Comparison of ENCODE assay signal across 8 mouse cellular contexts in genomic region chr4:100588236-100589206, GRCm38 (mm10).
DNase-seq lines count a peak whose midpoint lies in the region; ATAC-seq lines count a peak whose summit lies in the region.

No protein-coding gene starts in this region.

- H3K4me3 ChIP-seq in intestine, embryonic 14.5 days (ENCODE audit: low read depth, low read length), result peak overlapping the region; percentile 25; the same call in 1 of the 2 replicates

- peak overlapping the region; percentile 54 for H3K4me2 ChIP-seq in intestine, embryonic 14.5 days (ENCODE audit: low read length)

- H3K9me3 ChIP-seq in intestine, embryonic 14.5 days (ENCODE audit: control insufficient read depth, low read length), result no peaks in the 10 kb centered on the region

- no peaks in the 10 kb centered on the region for H3K36me3 ChIP-seq in intestine, embryonic 14.5 days (ENCODE audit: control insufficient read depth, insufficient read depth, low read length)

- peak overlapping the region; percentile 5; the same call in 1 of the 2 replicates for H3K9ac ChIP-seq in intestine, embryonic 14.5 days (ENCODE audit: low read length)

- no peak overlapping the region for H3K27ac ChIP-seq in intestine, embryonic 14.5 days (ENCODE audit: low read depth)

- no peaks in the 10 kb centered on the region for H3K4me1 ChIP-seq in intestine, embryonic 14.5 days (replicated peaks; ENCODE audit: control insufficient read depth, insufficient read depth, low read length)

- 0 out of 2 replicates have a peak, but pooled peaks have one; percentile 62 for ATAC-seq in intestine, embryonic 14.5 days (replicated peaks; ENCODE audit: low FRiP score, low TSS enrichment, low read depth)
- peak; percentile 68; the same call in 1 of the 2 replicates for ATAC-seq in megakaryocyte-erythroid progenitor cell, adult 5-6 weeks (replicated peaks; ENCODE audit: low FRiP score, low TSS enrichment, poor library complexity, severe bottlenecking)

- peak; percentile 36 for DNase-seq in adrenal gland, adult 8-10 months
- DNase-seq in embryo, embryonic 11.5 days (ENCODE audit: low read depth, low spot score), result peak; percentile 74
- peak; percentile 54 to 73 for DNase-seq in gastrocnemius, postnatal 4 days (ENCODE audit: low spot score in 2 of 2)
- DNase-seq in intestine, embryonic 14.5 days (ENCODE audit: low spot score), result peak; percentile 88
- DNase-seq in left cerebral cortex, adult 8-10 months (ENCODE audit: low spot score in 2 of 2), result peak; percentile 54 to 58
- DNase-seq in right cerebral cortex, postnatal 4 days, result peak; percentile 86
- DNase-seq in spleen, postnatal 36 days (ENCODE audit: low spot score in 2 of 2), result no peak

- no peaks in the 10 kb centered on the region for H3K27me3 ChIP-seq in intestine, embryonic 14.5 days (replicated peaks; ENCODE audit: control insufficient read depth, insufficient read depth, low read length)

- WGBS in intestine, embryonic 14.5 days, result 6% methylated on average over 21 of the region's 21 CpGs

Comparison
In these comparisons a context has a peak if more than half of its experiments do, and no peak if none do; other contexts are left out.
1. DNase-seq: peak in adrenal gland, adult 8-10 months (single experiment), embryo, embryonic 11.5 days (single experiment), gastrocnemius, postnatal 4 days (2 of 2), intestine, embryonic 14.5 days (single experiment), left cerebral cortex, adult 8-10 months (2 of 2) and right cerebral cortex, postnatal 4 days (single experiment); none in spleen, postnatal 36 days (0 of 2).